Mouse (Mus musculus) brain, embryonic 14.5 days (tissue): Measurements from ENCODE around the gene Nr2f2.

Experiments
- CTCF ChIP-seq: fragments of 200-500 bp; IDR thresholded peaks from 2 replicates; pipeline ENCODE4 v1.5.1; 2012; ENCODE audit warnings: inconsistent platforms, mild to moderate bottlenecking, moderate library complexity, borderline replicate concordance; ENCODE audit not compliant: insufficient read depth, insufficient read length; ENCODE audit errors: extremely low read depth
- POLR2A ChIP-seq: fragments of 200-500 bp; IDR thresholded peaks from 2 replicates; pipeline ENCODE4 v1.6.1; 2012; ENCODE audit warnings: mild to moderate bottlenecking, inconsistent platforms, borderline replicate concordance; ENCODE audit not compliant: poor library complexity, insufficient read depth, insufficient read length, severe bottlenecking; ENCODE audit errors: extremely low read depth

GRCm38 (mm10) chr7:70343426-70343825 is 23.1 kb downstream of the Nr2f2 start:
- TF ChIP-seq CTCF (no peak), POLR2A (no peak)
